Mouse (Mus musculus): Measurements from ENCODE around the gene Vmn1r22.

DNA sequence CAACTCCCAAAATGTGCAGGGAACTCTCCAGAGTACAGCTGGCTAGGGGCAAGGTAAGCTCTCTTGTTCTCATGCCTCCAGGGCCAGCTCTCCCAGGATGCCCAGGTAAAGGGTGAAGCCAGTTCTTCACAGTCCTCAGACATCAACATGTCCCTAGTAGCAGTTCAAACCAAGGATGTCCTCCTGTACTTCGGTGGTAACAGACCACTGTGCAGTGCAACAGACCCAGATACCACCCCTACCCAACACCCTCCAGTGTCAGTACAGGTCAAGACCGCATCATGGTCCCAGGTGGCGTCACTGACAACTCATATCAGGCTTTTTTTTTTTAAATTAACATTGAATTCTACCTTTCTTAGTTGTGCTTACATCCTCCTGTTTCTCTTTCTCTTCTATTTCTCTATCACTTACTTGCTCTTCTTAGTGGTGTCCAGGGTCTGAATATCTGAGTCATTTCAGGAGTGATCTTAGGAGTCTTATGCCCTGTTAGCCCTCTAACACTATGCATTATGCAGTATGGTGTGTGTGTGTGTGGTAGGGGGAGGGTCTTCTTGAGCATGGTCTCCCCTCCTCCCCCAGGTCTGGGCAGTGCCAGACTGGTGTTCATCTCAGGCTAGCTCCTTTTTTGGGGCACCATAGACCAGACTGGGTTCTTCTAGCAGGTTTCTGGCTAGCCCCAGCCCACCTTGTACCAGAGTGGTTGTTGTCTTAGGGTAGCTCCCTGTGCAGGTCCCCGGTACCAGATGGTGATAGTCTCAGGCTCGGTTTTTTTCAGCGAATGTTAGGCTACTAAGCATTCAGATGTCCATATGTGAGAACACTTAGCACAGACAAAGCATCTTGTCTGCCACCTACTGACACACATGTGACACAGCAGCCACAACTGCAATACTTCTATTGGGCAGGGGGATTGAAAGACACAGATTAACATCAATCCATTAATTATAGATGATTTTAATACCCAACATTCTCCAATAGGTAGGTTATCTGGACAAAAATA, 48.5 kb downstream of the Vmn1r22 start:
- TF ChIP-seq TAL1 (IDR thresholded peaks at IDR 0.05; ENCODE audit: low read length): no peak
- no peak for TF ChIP-seq GATA1 (IDR thresholded peaks at IDR 0.05; ENCODE audit: low read length)

Measured in erythroblast, embryonic 14.5 days (primary cell).